Mouse (Mus musculus) heart, adult 18-20 months (tissue): ENCODE measurements at regions not wholly inside any gene's neighbourhood (a gene's known extent, or its start where the extent isn't known, plus 50 kb on each side); places are given as distances from the start of the nearest gene placed in this dataset.

ENCODE experiments used
- DNase-seq, 2 experiments: peaks; one replicate each; pipeline ENCODE4 v3.0.0; 2021 to 2022; ENCODE audit warnings: mixed read lengths in 1 of 2

DNA sequence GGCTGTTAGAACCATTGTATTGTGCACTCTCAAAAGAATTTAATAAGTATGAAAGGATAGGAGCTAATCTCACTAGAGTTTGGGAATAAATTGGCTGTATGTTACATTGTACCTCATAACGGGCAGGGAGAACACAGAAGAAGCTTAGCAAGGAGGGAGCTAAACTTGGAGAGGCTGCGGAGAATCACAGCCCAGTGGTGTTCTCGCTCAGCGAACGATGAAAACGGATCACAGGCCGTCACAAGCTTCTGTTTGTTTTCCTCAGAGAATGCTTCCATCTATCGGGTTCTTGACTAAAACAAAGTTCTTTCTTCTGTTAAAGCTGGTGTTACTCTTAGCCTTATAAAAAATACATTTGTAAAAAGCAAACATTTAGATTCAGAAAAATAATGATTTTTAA lies 178.2 kb upstream of the Rnd3 start:
- DNase-seq = no peak

DNA sequence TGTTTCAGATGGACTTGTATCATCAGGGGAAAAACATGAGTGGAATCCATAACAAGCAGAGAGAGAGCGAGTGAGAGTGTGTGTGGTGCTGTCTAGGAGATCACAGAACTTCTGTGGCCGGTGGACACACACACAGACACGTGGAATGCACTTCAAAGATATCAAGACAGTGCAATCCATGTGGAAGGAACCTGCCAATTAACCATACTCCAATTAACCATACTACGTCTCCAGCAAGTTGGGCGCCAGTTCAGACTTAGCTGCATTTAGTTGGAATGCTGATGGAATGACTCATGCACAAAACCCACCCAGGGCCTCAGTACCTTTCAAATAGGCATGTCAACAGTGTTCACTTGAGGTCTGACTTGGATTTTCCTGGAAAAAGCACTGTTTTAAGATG lies 172.8 kb upstream of the Rnd3 start:
- no peak for DNase-seq

DNA sequence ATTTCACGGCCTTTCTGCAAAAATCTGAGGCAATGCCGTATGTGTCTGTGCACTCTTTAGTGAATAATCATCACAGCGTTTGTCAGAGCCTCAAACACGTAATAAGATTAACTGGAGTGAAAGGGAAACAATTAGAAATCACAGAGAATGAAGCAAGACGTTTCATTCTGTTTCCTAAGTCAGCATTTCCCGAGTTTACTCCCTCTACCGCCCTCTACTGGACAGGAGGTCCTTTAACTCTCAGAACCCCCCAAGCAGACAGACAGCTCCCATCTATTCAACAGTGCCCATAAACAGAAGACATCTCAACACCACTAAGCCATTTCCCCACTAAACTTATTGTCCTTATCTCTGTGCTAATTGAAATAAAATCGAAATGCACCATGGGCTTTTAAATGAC lies 167.5 kb upstream of the Rnd3 start:
- no peak for DNase-seq

DNA sequence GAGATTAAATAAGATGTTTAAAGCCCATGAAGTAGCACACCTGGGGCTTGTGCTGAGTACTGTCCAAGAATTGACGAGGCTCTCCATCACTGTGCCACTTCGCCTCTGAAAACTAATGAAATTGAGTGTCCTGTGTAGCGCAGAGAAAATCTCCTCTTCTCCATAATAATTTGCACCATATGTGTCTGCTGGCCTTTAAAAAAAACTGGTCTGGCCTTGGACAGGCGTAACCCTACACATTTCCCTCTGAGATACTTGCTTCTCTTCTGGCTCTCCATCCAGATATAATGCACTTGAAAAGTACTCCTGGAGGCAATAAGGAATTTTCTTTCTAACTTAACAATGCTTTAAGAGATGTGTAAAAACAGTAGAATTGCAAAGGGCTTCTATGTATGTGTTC lies 164.5 kb upstream of the Rnd3 start:
- DNase-seq = no peak

DNA sequence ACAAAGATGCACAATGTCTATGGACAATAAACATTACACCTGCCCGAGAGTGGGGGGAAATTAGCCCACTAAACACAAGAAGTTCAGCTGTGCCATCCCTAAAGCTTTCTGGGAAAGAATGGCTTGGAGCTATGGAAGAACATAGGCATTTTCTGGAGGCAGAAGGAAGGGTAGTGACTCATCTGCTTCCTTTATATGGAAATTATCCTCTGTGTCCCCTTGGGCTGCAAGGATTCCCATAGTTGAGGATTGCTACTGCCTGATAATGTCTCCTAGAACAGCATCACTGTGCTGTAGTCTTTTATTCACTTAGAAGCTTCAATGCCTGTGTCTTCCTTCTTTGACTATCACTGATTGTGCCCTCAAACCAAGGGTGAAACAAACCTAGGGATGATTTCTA lies 157.3 kb upstream of the Rnd3 start:
- DNase-seq = no peak

DNA sequence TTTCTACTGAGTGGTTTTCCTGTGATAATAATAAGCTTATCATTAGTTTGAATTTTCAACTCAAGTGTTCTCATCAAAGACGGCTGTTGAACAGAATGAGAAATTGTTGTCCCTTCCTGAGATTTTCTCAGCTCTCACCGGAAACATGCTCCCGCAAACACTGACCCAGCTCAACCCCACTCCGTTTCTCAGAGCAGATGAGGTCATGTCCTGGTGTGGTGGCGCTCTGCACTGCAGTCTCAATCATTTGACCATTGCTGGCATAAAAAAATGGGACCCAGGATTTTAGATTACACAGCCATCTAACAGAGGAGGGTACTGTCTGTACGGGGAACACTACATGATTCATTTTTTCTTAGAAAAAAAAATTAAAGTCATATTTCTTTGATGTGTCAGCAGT lies 156.5 kb upstream of the Rnd3 start:
- DNase-seq = peak; percentile 63 to 70

DNA sequence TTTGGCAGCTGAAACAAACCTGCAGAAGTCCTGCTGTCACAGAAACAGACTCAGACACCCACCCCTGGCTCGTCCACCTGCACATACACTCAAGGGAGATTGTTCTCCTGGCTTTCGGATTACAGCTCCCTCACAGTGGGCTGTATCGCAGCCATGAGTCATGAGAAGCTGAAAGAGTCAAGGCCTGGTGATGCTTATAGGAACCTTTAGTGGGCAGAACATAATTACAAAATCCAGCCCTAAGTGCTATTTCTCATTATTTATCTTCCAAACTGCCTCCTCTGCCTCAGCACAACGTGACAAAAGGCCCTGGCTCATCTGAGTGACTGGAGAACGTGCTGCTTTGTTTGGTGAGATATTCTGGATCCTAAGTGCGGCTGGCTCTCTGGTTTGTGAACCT lies 155.8 kb upstream of the Rnd3 start:
- no peak for DNase-seq

DNA sequence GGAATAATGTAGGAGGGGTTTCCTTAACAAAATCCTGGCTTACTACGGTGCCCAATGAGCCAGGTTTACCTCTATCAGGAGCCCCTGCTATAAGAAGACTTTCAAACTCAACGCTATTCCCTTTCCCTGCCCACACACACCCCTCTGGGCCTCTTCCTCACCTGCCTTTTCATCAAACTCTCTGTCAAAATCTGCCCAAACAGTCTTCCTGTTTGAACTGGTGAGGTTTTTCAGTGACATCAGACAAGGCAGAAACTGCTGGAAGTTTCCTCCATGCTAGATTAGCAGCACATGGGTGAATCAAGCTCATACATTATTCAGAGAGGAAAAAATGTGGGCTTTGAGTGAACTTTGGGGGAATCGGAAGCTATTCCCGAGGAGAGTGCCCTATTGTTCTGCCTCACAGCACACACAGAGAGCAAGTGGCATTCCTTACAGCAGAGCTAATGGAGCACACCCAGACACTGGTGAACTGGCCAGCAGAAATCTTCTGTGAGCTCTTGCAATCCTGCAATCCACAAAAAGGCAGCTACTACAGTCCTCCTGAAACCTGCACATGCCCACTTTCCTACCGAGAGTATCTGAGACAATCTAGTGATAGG lies 141.8 kb upstream of the Rnd3 start:
- no peak for DNase-seq

DNA sequence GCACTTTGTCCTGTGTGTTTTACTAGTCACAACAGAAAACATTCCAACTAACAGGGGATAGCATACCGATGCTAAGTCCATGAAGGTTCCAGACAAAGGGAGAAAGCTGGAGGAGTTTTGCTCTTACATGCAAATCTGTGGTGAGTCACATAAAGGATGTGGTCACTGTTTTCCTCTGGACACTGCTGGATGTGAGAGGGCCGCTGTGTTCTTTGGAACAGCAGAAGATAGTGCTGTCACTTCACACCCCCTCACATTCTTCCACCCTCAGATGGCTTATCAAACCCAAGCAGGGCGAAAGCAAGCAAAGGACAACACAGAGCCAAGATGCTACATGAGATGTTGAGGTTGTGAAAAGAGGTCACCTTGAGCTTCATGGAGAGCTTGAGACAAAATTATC lies 139.8 kb upstream of the Rnd3 start:
- DNase-seq = peak; percentile 26 to 47

DNA sequence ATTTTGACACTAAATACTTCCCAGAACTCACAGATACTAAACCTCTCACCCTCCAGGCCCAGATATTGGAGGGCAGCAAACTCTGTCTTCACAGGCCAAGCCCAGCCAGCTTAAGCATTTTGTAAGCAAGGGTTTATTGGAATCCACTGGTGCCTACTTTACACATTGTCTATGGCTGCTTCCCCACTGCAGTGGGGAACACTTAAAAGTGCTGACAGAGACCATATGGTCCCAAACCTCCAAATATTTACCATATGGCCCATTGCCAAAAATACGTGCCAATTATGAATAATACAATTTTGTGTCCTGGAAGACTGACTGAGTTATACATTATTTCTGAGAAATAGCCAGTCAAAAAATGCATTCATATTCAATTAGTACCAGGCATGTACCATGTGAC lies 136.7 kb upstream of the Rnd3 start:
- DNase-seq = no peak

DNA sequence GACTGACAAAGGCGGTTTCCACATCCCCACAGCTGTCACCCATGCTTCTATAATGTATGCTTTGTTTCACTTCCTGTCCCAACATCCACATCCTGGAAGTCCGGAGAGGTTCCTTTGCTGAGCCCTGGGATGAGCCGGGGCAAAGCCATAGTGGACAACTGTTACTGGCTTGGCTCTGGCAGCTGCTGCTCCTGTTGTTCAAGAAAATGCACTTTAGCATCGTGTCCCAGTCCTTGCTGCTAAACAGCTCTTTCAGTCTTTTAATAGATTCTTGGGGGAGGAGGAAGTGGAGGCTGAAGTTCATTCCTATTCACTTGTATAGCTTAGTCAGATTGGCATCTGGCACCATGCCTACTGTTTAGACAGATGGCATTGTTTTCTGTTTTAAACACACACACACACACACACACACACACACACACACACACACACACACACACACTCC lies 135.9 kb upstream of the Rnd3 start:
- DNase-seq = no peak

DNA sequence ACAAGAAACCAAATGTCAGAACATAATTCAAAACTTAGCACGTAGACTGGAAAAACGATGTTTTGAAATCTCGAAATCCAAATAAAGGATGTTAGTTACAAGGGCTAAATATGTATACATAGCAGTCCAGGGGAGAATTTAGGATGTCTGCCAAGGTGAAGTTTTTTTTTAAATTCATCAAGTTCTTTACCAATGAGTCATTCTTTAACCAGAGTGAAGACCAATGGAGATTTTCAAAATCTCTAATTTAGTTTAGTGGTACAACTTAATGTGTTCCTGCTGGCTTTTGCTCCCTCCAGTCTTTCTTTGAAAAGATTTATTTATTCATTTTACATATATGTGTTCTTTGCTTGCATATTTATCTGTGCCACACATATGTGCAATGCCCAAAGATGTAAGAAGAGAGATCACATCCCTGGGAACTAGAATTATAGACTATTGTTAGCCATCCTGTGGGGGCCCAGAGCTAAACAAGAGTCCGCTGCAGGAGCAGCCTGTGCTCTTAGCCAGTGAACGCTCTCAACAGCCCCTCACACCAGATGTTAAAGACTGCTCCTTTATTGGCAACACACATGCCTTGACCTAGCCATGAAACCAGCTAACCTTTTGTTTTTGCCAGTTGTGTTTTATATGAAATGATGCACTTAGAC lies 130.6 kb upstream of the Rnd3 start:
- no peak for DNase-seq

DNA sequence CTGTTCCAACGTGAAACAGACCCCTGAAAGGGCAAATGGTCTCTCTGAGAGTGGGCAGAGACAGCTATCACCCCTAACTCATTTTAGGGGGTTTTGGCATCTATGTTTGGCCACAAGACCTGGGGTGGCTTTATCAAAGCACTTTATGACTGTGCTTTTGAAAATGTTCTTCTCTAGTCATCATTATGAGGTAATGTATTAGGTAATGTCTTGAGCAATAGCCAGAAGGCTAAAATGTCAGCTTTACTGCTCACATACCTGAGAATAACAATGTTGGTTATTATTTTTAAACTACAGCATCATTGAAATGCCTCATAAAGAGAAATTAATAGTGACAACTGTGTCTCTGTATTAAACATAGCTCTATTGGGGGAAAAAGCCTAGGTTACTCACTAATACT lies 129.9 kb upstream of the Rnd3 start:
- DNase-seq = no peak

DNA sequence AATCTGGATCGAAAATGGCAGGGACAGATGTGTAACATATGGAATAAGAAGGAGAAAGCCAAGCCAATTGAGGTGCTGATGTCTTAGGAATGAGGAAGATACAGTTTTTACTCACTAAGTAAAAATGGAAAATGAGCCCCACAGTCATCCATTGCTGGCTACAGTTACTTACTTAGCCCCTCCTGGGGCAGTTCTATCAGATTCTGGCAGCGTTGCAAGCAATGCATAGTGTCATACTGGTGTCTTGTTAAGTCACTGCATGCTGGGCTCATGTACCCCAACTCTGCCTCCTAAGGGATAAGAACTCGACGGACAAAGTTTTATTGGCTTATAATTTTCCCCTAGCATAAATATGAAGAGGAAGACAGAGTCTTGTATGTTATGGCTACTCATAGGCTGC lies 129.4 kb upstream of the Rnd3 start:
- DNase-seq = no peak

DNA sequence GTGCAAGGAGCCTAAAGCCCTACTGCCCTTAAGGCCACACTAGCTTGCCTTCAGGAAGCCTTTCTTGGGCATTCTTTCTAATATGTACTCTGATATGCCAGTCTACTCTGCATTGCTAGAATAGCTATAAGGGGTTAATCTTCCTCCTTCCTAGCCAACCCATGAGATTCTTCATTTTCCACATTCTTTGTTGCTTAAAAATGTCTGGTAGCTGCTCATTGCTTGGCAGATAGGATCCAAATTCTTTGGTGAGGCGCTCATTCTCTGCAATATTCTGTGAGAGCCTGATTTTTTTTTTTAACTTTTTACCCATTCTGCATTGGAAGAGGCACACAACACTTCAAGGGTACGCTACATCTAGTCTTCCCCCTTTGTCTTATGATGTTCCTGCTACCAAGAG lies 127.7 kb upstream of the Rnd3 start:
- no peak for DNase-seq

DNA sequence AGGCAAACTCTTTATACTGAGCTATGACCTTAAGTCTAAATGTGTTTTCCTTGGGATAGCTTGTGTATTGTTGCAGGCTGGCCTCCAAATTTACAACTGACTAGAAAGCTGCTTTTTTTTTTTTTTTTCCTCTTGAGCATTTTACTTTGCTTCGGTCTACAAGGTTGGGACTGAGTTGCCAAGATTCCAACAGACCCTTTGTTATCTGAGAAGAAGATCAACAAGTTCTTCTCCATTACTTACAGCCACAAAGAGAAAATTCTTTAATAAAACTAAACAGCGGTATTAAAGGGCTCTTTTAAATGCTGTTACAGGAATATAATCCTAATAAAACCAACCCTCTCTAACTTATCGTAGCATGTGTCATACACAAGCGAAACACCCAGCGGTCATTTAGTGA lies 124.4 kb upstream of the Rnd3 start:
- DNase-seq = no peak

DNA sequence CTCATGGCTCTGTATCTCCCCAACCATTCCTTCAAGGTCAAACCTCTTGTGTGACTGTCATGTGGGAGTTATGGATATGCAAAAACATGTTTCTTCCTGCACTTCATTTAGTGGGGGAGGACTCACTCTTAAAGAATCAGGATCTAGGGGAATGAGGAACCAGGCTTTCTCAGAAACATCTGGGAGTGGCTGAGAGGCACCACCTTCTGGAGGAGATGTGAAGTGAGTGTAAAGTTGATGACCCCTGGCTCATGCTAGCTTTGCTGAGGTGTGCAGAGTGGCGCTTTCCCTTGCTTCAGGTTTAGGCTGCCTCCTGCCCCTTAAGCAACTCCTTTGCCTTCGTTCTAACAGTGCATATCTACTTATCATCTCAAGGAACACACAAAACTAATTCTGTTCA lies 119.6 kb upstream of the Rnd3 start:
- no peak for DNase-seq

DNA sequence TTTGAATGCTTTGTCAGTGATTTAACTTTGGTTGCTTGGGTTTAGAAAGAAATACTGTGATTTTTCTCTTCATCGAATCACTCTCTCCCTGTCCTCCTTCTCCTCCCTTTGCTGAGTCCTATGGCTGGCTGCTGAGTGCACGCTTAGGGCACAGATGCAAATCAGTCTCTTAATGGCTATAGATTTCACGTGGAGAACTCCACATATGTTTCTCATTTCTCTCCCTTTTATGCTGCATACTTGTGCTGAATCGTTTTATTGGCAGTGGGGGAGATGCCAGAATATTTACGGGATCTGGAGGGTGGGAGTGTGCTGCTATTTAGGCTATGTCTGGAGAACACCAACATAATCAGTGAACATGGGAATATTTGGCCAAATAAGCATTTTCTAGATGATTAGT lies 118.8 kb upstream of the Rnd3 start:
- DNase-seq = no peak

DNA sequence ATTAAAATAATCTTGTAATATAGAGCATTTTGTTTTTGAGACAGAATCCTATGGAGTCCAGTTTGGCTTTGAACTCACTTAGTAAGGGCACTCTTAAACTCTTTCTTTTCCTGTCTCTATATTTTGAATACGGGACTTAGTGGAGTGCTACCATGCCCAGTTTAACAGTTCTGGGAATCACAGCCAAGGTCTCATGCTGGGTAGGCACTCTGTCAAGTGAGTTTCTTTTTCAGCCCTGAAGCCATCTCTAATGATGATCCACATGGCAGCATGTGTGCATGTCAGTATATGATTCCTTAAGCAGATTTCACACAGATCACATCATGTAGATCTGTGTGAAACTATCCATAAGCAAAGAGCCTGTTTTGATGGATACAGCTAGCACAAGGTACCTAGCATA lies 113.6 kb upstream of the Rnd3 start:
- no peak for DNase-seq

DNA sequence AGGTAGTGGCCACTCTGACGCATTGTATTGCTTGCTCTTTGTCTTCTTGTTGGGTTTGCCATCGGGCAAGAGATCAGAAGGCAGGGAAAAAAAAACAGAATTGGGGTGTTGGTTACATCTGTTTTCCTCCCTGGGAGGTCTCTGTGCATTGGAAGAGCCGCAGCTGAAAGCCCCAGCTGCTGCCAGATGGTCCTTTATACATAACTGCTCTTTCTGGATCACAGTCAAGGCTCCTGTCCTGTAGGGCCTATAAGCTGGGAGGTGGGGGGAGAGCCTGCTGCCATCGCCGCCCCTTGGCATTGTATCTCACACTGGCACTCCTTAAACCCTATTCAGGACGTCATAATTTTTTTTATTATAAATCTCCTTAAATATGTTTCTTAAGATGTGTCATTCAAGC lies 101.9 kb upstream of the Rnd3 start:
- no peak for DNase-seq

DNA sequence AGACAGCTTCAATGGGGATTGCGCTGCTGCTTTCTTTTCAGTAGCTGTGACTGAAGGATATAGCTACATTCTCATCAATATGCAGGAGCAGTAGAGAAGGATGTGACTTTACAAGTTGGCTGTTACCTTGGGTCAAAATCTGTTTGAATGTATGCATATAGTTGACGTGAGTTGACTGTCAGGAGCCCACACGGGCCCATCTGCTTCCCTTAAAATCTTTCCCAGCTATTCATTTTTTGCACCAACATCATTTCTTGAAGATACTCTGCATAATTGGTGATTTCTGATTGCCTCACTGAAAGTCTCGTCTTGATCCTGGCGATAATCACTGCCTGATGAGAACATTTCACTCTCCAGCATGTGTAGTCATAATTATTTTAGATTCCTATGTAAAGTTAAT lies 92.7 kb upstream of the Rnd3 start:
- no peak for DNase-seq

DNA sequence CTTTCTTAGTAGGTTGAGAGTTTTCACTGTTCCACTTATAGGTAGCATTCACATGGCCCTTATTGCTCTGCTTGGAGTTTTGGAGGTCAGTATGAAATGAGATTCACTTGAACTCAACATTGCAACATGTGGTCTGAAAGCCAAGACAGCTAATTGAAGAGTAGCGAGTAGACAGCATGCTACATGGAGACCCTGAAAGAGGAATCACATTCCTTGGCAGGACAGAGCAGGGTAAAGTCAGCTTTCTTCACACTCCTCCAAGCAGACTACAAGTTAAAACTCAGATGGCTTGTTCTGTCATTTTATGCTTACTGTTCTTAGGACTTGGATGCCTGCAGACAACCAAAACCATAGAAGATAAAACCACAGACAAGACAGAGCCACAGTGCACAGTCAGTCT lies 91.1 kb upstream of the Rnd3 start:
- DNase-seq = no peak

DNA sequence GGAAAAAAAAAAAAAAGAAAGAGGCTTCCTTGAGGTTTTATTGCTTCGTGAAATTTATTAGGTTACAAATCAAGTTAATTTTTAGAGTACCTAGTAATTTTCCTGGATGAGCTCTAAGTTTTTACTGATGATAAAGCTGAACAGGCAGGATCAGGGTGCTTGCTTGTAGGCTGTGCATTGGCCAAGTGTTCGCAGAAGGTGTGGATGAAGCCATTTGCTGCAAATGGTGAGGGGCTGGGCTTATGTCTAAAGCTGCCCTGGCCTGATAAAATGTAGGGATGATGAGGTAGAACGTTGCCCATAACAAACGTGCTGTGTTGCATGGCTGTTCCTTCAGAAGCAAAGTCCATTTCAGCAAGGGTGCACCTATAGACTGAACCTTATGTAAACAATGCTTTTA lies 90.1 kb upstream of the Rnd3 start:
- DNase-seq = no peak

DNA sequence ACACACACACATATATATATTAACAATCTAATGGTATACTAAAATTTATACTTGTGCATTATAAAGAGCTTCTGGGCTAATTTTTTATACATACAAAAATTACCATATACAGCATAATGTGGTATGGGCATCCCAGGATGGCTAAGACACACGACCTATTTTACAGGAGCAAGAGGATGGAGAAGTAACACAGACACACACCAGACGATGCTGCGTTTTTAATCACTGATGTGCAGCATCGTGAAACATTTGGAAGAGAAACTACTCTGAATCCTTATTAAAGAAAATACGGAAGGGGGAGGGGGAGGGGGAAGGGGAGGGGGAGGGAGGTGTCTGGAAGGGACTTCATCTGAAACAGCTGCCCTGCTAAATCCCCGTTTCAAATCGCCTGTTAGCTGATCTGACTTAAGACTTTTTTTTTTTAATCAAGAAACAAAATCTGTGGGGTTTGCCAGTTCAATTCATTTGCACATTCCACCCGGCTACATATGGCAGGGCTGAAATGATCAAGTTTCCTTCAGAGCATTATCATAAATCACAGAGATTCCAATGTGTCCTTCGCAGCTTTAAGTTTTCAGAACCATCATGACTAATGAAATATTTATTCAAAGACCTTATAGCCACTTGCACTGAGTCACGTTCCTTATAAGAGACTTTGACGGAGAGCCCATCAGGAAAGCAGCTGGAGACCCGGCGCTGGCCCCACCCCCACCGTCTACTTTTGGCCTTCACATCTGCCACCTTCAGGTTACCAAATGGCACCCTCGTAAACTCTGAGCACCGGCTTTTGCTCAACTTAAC lies 89.4 kb upstream of the Rnd3 start:
- no peak for DNase-seq
